Mouse (Mus musculus) liver, embryonic 12.5 days (tissue): ENCODE measurements around the gene Mrpl14. TPM values are rescaled to one million over a fixed set of nuclear protein-coding genes. Genes with fewer than 3 reads are reported as not detected.

Experiments used
- ATAC-seq: fragments of 200-750 bp; cut with Nextera tagmentation; 2 replicates; pipeline ENCODE4 v1.8.0; 2017; ENCODE audit warnings: moderate number of reproducible peaks, mild to moderate bottlenecking, moderate library complexity
- H3K27ac ChIP-seq: fragments of 300-500 bp; sonication (generic); 2 replicates; pipeline ENCODE4 v1.5.1; 2016; ENCODE audit warnings: mild to moderate bottlenecking
- H3K27me3 ChIP-seq: fragments of 300-500 bp; sonication (generic); replicated peaks from 2 replicates; pipeline ENCODE4 v1.6.1; 2016; ENCODE audit warnings: mild to moderate bottlenecking, moderate library complexity
- H3K36me3 ChIP-seq: fragments of 300-500 bp; sonication (generic); 2 replicates; pipeline ENCODE4 v1.6.1; 2016; ENCODE audit warnings: mild to moderate bottlenecking, moderate library complexity
- H3K4me1 ChIP-seq: fragments of 300-500 bp; sonication (generic); 2 replicates; pipeline ENCODE4 v1.6.1; 2016
- H3K4me2 ChIP-seq: fragments of 300-500 bp; sonication (generic); 2 replicates; pipeline ENCODE4 v1.6.1; 2016; ENCODE audit warnings: mild to moderate bottlenecking, moderate library complexity
- H3K4me3 ChIP-seq: fragments of 300-500 bp; sonication (generic); 2 replicates; pipeline ENCODE4 v1.5.1; 2016; ENCODE audit warnings: mild to moderate bottlenecking, moderate library complexity
- H3K9ac ChIP-seq: fragments of 300-500 bp; sonication (generic); 2 replicates; pipeline ENCODE4 v1.6.1; 2016; ENCODE audit warnings: mild to moderate bottlenecking, moderate library complexity
- H3K9me3 ChIP-seq: fragments of 300-500 bp; sonication (generic); replicated peaks from 2 replicates; pipeline ENCODE4 v1.6.1; 2016; ENCODE audit warnings: mild to moderate bottlenecking, moderate library complexity
- WGBS: fragments of 180-500 bp; shearing (Covaris S2); methylation state at CpG from one replicate; pipeline ENCODE4 v1.1.7; 2016; ENCODE audit not compliant: insufficient replicate concordance; 5-methylcytosine and 5-hydroxymethylcytosine counted together
- polyA plus RNA-seq: library from polyadenylated mRNA; unstranded; fragments of >200 nt; fragmentation: Nextera tagmentation; extraction: Ambion mirVana; gene quantifications from 2 replicates; pipeline ENCODE4 v1.2.1, GENCODE M21; 2016

The Mrpl14 gene
- polyA plus RNA-seq: 148 and 151 TPM in 2 replicates

DNA sequence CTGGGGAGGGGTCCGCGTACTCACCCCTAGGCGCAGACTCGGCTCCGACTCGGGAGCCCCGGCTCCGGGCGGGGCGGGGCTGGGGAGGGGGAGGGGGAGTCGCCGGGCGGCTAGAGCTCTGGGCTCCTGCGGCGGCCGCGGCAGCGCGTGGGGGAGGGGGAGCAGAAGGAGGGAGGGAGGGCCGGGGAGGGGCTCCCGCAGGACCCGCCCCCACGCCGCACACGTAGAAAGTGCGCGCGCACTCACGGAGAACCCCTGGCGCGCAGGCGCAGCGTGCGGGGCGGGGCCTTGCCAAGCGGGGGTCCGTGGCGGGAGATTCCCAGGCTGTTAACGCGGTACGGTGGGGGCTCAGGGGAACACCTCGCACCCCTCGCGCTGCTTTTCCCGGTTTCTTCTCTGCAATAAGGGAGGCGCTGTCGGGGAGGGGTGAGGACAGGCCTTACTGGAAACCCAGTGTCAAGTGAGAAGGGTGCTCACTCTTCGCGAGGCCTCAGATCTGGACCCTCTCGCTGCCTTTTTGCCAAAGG, at the start of gene Mrpl14:
TSS of gene Mrpl14 (plus strand) at position 230 of the 527 bp plus-strand sequence.
- Histone ChIP-seq H3K9ac (peak within 1 kb of the TSS; percentile 93), H3K4me2 (peak within 1 kb of the TSS; percentile 93)

GRCm38 (mm10) chr17:45638596-45639295, 47.4 kb upstream of the Mrpl14 start:
- no peak for ATAC-seq
- 63% methylated on average over 16 of the region's 16 CpGs for WGBS
- no peaks in the 10 kb centered on the region for H3K36me3 ChIP-seq

More for the DNA sequence above, at the start of gene Mrpl14:
- Histone ChIP-seq H3K36me3 (peaks cover 7% of the 10 kb centered on the region; the same call in 1 of the 2 replicates), H3K4me1 (peaks cover 42% of the 10 kb centered on the region), H3K9me3 (no peaks in the 10 kb centered on the region), H3K4me3 (peak within 1 kb of the TSS; percentile 84), H3K27ac (peak within 1 kb of the TSS; percentile 86), H3K27me3 (0 out of 2 replicates have a peak, but pooled peaks cover 7% of the 10 kb centered on the region)
- peak; percentile 87 for ATAC-seq
- WGBS: 1% methylated on average over 37 of the region's 50 CpGs

DNA sequence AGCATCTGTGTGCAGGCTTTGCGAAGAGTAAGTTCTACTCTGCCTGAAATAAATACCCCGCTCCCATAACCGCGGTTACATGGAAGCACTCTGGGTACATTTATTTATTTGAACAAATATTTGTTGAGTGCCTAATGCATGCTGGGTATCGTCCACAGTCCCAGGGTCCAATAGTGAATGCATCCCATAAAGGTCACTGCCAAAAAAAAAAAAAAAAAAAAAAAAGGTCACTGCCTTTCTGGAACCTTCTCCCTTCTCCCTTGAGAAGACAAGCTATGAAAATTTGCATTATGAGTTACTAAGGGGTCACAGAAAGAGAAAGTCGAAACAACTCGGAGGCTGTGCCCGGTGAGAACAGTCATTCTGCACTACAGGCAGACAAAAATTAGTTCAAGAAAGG, 44.1 kb upstream of the Mrpl14 start:
- Histone ChIP-seq H3K36me3 (no peaks in the 10 kb centered on the region), H3K4me1 (no peaks in the 10 kb centered on the region; the same call in 1 of the 2 replicates), H3K4me2 (no peak overlapping the region), H3K9ac (no peak overlapping the region), H3K27me3 (peaks cover 17% of the 10 kb centered on the region), H3K27ac (no peak overlapping the region), H3K4me3 (no peak overlapping the region), H3K9me3 (no peaks in the 10 kb centered on the region; the same call in 1 of the 2 replicates)
- no peak for ATAC-seq
- 78% methylated on average over 8 of the region's 8 CpGs for WGBS

More at GRCm38 (mm10) chr17:45638596-45639295, 47.4 kb upstream of the Mrpl14 start:
- no peak overlapping the region for H3K4me2 ChIP-seq
- no peak overlapping the region for H3K27ac ChIP-seq
- no peaks in the 10 kb centered on the region; the same call in 1 of the 2 replicates for H3K4me1 ChIP-seq
- H3K9ac ChIP-seq: no peak overlapping the region
- H3K27me3 ChIP-seq: peaks cover 23% of the 10 kb centered on the region
- H3K9me3 ChIP-seq: no peaks in the 10 kb centered on the region
- H3K4me3 ChIP-seq: no peak overlapping the region

DNA sequence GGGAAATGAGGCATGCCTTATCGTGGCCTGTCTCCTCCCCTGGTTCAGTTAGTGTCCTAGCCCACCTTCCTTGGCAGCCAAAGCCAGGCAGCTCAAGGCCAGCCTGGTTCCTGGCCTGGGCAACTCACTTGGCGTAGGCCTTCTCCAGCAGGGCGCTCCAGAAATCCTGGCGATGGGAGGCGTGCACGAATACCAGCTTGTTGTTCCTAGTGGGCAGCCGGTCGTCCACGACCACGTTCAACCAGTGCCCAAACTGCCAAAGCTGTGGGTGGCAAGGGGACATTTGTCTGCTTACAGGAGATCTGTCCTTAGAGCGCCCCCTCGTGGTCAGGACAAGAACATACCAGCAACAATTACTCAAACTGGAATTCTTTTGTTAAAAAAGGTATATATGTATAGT, 43.4 kb upstream of the Mrpl14 start:
- H3K27ac ChIP-seq: no peak overlapping the region
- ATAC-seq: no peak
- H3K4me1 ChIP-seq: no peaks in the 10 kb centered on the region; the same call in 1 of the 2 replicates
- WGBS: 14% methylated on average over 12 of the region's 12 CpGs
- H3K9me3 ChIP-seq: no peaks in the 10 kb centered on the region; the same call in 1 of the 2 replicates
- no peak overlapping the region for H3K4me2 ChIP-seq
- H3K36me3 ChIP-seq: no peaks in the 10 kb centered on the region
- H3K9ac ChIP-seq: no peak overlapping the region
- H3K27me3 ChIP-seq: peaks cover 17% of the 10 kb centered on the region
- H3K4me3 ChIP-seq: no peak overlapping the region

GRCm38 (mm10) chr17:45644185-45644584, 41.9 kb upstream of the Mrpl14 start:
- H3K4me1 ChIP-seq: no peaks in the 10 kb centered on the region; the same call in 1 of the 2 replicates
- H3K4me2 ChIP-seq: no peak overlapping the region
- no peak overlapping the region for H3K9ac ChIP-seq
- no peak overlapping the region for H3K27ac ChIP-seq
- WGBS: 79% methylated on average over 4 of the region's 4 CpGs
- no peaks in the 10 kb centered on the region; the same call in 1 of the 2 replicates for H3K9me3 ChIP-seq
- ATAC-seq: no peak
- no peaks in the 10 kb centered on the region for H3K36me3 ChIP-seq
- H3K4me3 ChIP-seq: no peak overlapping the region
- peaks cover 12% of the 10 kb centered on the region for H3K27me3 ChIP-seq

GRCm38 (mm10) chr17:45653233-45653632, 32.9 kb upstream of the Mrpl14 start:
- Histone ChIP-seq H3K9ac (no peak overlapping the region), H3K27me3 (no peaks in the 10 kb centered on the region), H3K4me2 (peak overlapping the region; percentile 10), H3K4me3 (no peak overlapping the region), H3K9me3 (no peaks in the 10 kb centered on the region), H3K27ac (no peak overlapping the region), H3K36me3 (no peaks in the 10 kb centered on the region), H3K4me1 (peaks cover 17% of the 10 kb centered on the region)
- ATAC-seq: peak; percentile 80
- 48% methylated on average over 7 of the region's 7 CpGs for WGBS

GRCm38 (mm10) chr17:45655820-45656219, 30.3 kb upstream of the Mrpl14 start:
- Histone ChIP-seq H3K4me1 (peaks cover 22% of the 10 kb centered on the region), H3K36me3 (no peaks in the 10 kb centered on the region), H3K4me3 (no peak overlapping the region), H3K4me2 (no peak overlapping the region), H3K9me3 (no peaks in the 10 kb centered on the region), H3K27ac (no peak overlapping the region), H3K9ac (no peak overlapping the region), H3K27me3 (no peaks in the 10 kb centered on the region)
- WGBS: 12% methylated on average over 6 of the region's 6 CpGs
- ATAC-seq: peak; percentile 45; the same call in 1 of the 2 replicates

DNA sequence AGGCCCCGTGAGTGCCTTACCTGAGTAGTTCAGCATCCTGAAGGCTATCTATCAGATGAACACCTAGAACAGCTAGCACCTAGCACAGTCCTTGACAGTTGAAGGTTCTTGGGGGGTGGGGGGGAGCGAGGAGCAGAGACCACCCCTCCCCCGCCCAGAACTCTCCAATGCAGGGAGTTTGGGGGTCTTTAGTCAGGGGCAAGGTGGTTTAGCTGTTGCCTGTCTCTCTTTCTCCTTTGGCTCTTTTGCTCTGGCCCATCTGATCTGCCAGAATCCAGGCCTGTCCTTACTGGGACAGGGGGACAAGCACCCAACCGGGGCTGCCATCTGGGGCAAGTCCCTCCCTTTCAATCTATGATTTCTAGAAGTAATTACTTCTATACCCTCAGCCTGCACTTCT, 26.9 kb upstream of the Mrpl14 start, which contains the start of gene Capn11:
TSS of gene Capn11 (minus strand) at position 101 of the 400 bp plus-strand sequence.
- Histone ChIP-seq H3K4me2 (no peak within 1 kb of the TSS), H3K4me3 (no peak within 1 kb of the TSS), H3K27ac (no peak within 1 kb of the TSS), H3K36me3 (peaks cover 8% of the 10 kb centered on the region; the same call in 1 of the 2 replicates), H3K27me3 (no peaks in the 10 kb centered on the region), H3K9ac (no peak within 1 kb of the TSS), H3K9me3 (no peaks in the 10 kb centered on the region), H3K4me1 (peaks cover 11% of the 10 kb centered on the region)
- 61% methylated on average over 4 of the region's 4 CpGs for WGBS
- ATAC-seq: no peak

DNA sequence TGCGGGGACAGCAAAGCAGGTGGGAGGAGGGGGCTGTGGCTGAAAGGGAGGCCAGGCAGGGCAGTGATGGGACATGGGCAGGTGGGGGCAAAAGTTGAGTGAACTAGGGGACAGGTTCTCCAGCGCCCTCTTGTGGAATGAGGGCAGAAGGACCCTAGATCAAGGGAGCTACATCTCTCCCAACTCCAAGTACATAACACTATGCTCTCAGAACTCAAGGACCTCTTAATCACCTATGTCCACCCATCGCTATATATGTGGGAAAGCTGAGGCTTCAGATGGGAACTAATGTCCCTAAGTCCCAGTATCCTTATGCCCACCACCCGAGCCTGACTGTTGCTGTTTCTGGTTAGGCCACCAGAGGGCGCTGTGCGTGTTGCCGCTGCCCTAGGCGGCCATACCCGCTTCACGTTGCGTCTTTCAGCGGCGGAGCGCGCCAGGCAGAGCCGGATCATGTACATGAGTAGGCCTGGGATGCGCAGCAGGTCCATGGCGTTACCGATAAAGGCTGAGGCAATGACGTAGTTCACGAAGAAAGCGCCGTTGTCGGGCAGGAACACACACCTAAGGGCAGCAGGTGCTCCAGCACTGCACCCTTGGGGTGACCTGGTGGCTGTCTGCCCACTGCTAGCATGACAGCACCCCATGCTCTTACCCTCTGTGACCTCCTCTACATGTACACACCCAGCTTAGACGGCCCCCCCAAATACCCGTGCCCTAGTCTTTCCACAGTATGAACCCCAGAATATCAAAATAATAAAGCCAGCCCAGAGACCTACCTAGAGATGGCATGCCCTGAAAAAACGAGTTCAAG, 22.8 kb upstream of the Mrpl14 start:
- Histone ChIP-seq H3K27me3 (no peaks in the 10 kb centered on the region), H3K4me2 (peak overlapping the region; percentile 53), H3K27ac (no peak overlapping the region), H3K4me3 (peak overlapping the region; percentile 19; the same call in 1 of the 2 replicates), H3K4me1 (peaks cover 16% of the 10 kb centered on the region), H3K9ac (no peak overlapping the region), H3K36me3 (peaks cover 45% of the 10 kb centered on the region), H3K9me3 (no peaks in the 10 kb centered on the region)
- ATAC-seq: peak; percentile 51
- 23% methylated on average over 27 of the region's 27 CpGs for WGBS

DNA sequence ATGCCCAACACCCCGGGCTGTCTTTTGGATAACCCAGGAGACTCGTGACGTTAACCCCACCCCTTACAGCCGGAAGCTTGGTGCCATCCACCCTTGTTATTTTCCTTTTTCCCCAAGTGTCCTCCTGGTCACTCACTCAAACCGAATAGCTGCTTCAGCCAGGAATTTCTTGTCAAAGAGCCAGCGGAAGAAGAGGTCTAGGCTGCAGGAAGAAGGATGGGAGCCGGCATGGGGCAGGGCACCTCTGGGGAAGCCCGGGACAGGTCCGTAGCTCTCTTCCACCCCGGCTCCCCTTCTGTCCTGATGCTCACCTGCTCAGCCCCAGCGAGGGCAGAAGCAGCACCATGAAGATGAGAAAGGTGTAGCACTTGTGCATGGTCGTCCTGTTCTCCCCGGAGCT, 21.5 kb upstream of the Mrpl14 start:
- Histone ChIP-seq H3K9me3 (no peaks in the 10 kb centered on the region), H3K4me1 (peaks cover 16% of the 10 kb centered on the region), H3K4me3 (no peak overlapping the region), H3K27ac (no peak overlapping the region), H3K36me3 (peaks cover 51% of the 10 kb centered on the region), H3K27me3 (no peaks in the 10 kb centered on the region), H3K9ac (no peak overlapping the region), H3K4me2 (no peak overlapping the region)
- ATAC-seq: no peak
- 84% methylated on average over 13 of the region's 13 CpGs for WGBS

DNA sequence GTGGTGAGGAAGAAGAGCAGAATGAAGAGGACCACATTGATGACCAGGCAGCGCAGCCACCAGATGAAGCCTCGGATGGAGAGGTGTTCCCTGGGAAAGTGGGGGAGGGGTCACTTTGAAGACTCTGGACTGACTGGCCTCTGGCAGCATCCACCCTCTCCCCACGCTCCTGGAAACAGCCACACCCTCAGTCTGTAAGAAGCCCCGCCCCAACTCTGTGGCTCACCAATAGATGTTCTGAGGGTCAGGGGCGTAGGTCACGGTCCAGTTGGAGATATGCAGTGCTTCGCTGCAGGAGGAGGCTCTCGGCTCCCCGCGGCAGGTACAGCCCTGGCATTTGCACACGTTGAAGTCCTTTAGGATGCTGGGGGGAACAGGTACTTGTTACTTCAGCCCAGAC, 20.0 kb upstream of the Mrpl14 start:
- WGBS: 61% methylated on average over 11 of the region's 11 CpGs
- Histone ChIP-seq H3K4me3 (no peak overlapping the region), H3K4me2 (no peak overlapping the region), H3K9ac (no peak overlapping the region), H3K9me3 (no peaks in the 10 kb centered on the region), H3K36me3 (peaks cover 60% of the 10 kb centered on the region), H3K4me1 (peaks cover 11% of the 10 kb centered on the region), H3K27me3 (no peaks in the 10 kb centered on the region), H3K27ac (no peak overlapping the region)
- ATAC-seq: no peak
